Mouse (Mus musculus): ENCODE data around the gene Crispld2. TPM values are rescaled to one million over a fixed set of nuclear protein-coding genes. Genes with fewer than 3 reads are reported as not detected.

The Crispld2 gene
- total RNA-seq, 2 experiments from 2014 or later: 16.9 to 17.6 TPM

- intact Hi-C loops (cut with DNase I): no loop called here
- DNase-seq: peak in 1 of 2 experiments; percentile 58
Measured at GRCm38 (mm10) chr8:120057078-120057477, 64.8 kb downstream of the Crispld2 start.

- no peak for DNase-seq
- intact Hi-C loops (cut with DNase I): no loop called here
Measured at GRCm38 (mm10) chr8:120062742-120063141, 70.5 kb downstream of the Crispld2 start.

GRCm38 (mm10) chr8:120063326-120063725, 71.1 kb downstream of the Crispld2 start:
- no peak for DNase-seq
- intact Hi-C loops (cut with DNase I): no loop called here

- intact Hi-C loops (cut with DNase I): no loop called here
- DNase-seq: no peak
Measured at GRCm38 (mm10) chr8:120065611-120066010, 73.4 kb downstream of the Crispld2 start.

- no peak for DNase-seq
- intact Hi-C loops (cut with DNase I): no loop called here
Measured at GRCm38 (mm10) chr8:120066226-120066625, 74.0 kb downstream of the Crispld2 start.

- intact Hi-C loops (cut with DNase I): no loop called here
- peak; percentile 75 for DNase-seq
Measured at GRCm38 (mm10) chr8:120067936-120068668, 75.9 kb downstream of the Crispld2 start.

- intact Hi-C loops (cut with DNase I): loop anchor here (5.0 to 10.0 kb wide), 2 partner anchors 79 to 287 kb away; partner anchors contain the start of gene Crispld2
- peak; percentile 85 to 90 for DNase-seq
Measured at GRCm38 (mm10) chr8:120071684-120072083, 79.4 kb downstream of the Crispld2 start.

- no peak for DNase-seq
- intact Hi-C loops (cut with DNase I): loop anchor here (5.0 to 10.0 kb wide), 2 partner anchors 80 to 287 kb away; partner anchors contain the start of gene Crispld2
Measured at GRCm38 (mm10) chr8:120072259-120072658, 80.0 kb downstream of the Crispld2 start.

- peak in 1 of 2 experiments; percentile 39 for DNase-seq
- intact Hi-C loops (cut with DNase I): loop anchor here (5.0 to 10.0 kb wide), 2 partner anchors 81 to 288 kb away; partner anchors contain the start of gene Crispld2
Measured at GRCm38 (mm10) chr8:120072827-120073226, 80.6 kb downstream of the Crispld2 start.

GRCm38 (mm10) chr8:120074516-120074915, 82.3 kb downstream of the Crispld2 start:
- intact Hi-C loops (cut with DNase I): loop anchor here (5.0 to 10.0 kb wide), 2 partner anchors 82 to 290 kb away; partner anchors contain the start of gene Crispld2
- no peak for DNase-seq

- DNase-seq: no peak
- intact Hi-C loops (cut with DNase I): loop anchor here (10.0 kb wide), 1 partner anchor 291 kb away; no protein-coding TSS in a partner anchor
Measured at GRCm38 (mm10) chr8:120075347-120075746, 83.1 kb downstream of the Crispld2 start.

GRCm38 (mm10) chr8:120078080-120078479, 85.8 kb downstream of the Crispld2 start:
- DNase-seq: peak; percentile 88 to 91
- intact Hi-C loops (cut with DNase I): loop anchor here (10.0 kb wide), 1 partner anchor 293 kb away; no protein-coding TSS in a partner anchor

- intact Hi-C loops (cut with DNase I): loop anchor here (10.0 kb wide), 1 partner anchor 295 kb away; no protein-coding TSS in a partner anchor
- no peak for DNase-seq
Measured at GRCm38 (mm10) chr8:120079361-120079760, 87.1 kb downstream of the Crispld2 start.

- DNase-seq: no peak
- intact Hi-C loops (cut with DNase I): no loop called here
Measured at GRCm38 (mm10) chr8:120083261-120083660, 91.0 kb downstream of the Crispld2 start.

GRCm38 (mm10) chr8:120084783-120085182, 92.5 kb downstream of the Crispld2 start:
- no peak for DNase-seq
- intact Hi-C loops (cut with DNase I): no loop called here

- DNase-seq: no peak
- intact Hi-C loops (cut with DNase I): no loop called here
Measured at GRCm38 (mm10) chr8:120089511-120089910, 97.3 kb downstream of the Crispld2 start.

- intact Hi-C loops (cut with DNase I): no loop called here
- no peak for DNase-seq
Measured at GRCm38 (mm10) chr8:120091032-120091431, 98.8 kb downstream of the Crispld2 start.

GRCm38 (mm10) chr8:120093103-120093502, 100.9 kb downstream of the Crispld2 start:
- intact Hi-C loops (cut with DNase I): no loop called here
- DNase-seq: no peak

GRCm38 (mm10) chr8:120094801-120095200, 102.6 kb downstream of the Crispld2 start:
- no peak for DNase-seq
- intact Hi-C loops (cut with DNase I): no loop called here

- no peak for DNase-seq
- intact Hi-C loops (cut with DNase I): no loop called here
Measured at GRCm38 (mm10) chr8:120096486-120096885, 104.2 kb downstream of the Crispld2 start.

GRCm38 (mm10) chr8:120100388-120101067, 108.3 kb downstream of the Crispld2 start:
- DNase-seq: no peak

More at GRCm38 (mm10) chr8:120100388-120101067, 108.3 kb downstream of the Crispld2 start:
- intact Hi-C loops (cut with DNase I): no loop called here

Measured in heart, postnatal 14 days (tissue).